Mouse (Mus musculus) right cerebral cortex, postnatal 10 days (tissue): ENCODE data around the gene Zfhx3.
A peak's percentile ranks its signal among the peaks of the same experiment; 100 is the strongest.

Source experiments
- DNase-seq, 2 experiments: peaks; one replicate each; pipeline ENCODE4 v3.0.0; 2021; ENCODE audit warnings: low spot score in 2 of 2

The Zfhx3 gene

DNA sequence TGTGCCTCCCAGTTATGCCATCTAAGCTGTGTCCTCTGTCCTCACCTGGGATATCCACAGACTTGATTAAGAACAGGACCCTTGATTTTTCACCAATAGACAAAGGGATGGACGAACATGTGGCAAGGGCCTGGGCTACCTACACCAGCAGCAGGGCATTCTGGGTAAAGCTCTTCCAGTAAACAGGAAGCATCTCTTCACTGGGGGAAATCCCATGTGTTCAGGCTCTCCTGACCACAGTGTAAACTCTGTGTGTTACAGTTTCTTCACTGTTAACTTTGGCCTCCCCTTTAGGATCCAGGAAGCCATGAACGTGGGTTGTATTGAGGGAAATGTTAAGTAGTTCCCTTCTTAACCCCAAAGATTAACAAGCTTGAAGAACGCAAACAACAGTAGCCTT is 906.0 kb downstream of the Zfhx3 start:
- no peak for DNase-seq

DNA sequence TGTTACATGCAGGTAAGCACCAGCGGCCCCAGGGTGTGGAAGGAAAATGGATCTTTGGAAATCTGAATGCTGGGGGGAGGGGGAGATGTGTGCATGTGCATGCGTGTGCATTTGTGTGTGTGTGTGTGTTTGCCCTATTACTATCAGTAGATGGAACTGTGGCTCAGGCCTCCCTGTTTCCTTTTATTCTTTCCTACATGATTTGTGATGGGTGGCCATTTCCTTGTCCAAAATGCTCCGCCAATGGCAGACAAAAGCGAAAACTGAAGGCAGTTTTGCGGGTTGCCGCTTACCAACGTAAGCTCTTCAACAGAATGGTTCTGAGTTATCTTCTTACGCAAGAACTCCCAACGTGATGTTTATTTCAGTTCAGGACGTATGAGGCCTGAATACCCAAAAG is 910.6 kb downstream of the Zfhx3 start:
- DNase-seq: no peak

DNA sequence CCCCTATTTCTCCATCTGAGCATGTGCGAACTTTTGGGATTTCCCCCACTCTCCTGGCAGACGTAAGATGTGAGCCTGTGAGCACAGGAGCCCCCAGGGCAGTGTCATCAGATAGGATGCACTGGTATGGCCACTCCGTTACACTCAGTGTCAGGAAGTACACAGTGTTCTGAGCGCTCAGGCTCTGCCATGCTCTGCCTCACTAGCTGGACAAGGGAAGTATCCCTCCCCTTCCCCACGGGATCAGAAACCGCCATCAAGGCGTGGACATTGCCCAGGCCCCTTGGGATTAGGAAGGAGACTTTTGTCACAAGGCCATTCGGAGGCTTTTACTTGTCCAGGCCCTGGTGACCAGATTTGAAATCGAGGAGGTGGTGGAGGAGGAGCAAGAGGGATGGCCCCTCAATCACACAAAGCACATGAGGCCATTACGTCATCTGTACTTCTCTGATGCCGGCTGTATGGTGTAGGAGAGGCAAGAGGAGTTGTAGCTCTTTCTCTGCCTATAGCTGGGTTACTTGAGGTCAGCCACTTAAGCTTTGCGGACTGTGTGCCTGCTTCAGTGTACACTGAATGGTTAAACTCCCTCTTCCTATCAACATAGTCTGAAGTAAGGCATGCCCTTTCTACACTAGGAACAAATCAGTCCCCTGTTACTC is 912.1 kb downstream of the Zfhx3 start:
- DNase-seq: no peak

DNA sequence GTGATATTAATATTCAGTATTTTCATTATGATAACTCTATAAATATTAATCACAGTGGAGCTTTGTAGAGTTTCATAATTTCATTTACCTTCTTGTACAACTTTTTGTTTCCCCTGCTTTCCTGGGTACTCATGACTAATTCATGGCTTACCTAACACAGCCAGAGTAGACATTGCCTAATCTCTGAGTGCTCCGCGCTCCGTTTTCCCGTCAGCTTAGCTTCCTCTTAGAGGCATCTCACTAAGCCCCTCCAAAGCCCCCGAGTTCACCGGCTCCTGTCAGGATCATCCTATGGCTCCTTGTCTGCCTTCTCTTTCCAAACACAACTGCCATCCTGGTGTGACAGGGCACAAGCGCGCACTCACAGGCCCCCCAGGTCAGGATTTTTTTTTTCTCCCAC is 916.6 kb downstream of the Zfhx3 start:
- DNase-seq: no peak

DNA sequence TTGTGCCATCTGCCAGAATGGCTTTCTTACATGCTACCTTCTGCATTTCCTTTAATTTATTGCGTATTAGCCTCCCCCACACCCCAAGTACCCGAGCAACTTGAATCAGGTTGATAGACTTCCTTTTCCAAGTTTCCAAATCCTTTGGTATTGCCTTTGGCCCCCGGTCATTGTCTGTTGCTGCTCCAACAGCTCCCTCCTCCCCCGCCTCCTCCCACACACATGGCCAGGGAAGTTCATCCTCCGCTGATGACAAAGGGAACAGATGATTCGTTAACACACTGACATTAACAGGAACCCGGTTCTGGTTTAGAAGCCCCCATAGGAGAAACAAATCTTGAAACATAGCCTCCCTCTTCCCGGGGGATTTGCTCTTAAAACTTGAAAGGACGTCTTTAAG is 917.5 kb downstream of the Zfhx3 start:
- no peak for DNase-seq

DNA sequence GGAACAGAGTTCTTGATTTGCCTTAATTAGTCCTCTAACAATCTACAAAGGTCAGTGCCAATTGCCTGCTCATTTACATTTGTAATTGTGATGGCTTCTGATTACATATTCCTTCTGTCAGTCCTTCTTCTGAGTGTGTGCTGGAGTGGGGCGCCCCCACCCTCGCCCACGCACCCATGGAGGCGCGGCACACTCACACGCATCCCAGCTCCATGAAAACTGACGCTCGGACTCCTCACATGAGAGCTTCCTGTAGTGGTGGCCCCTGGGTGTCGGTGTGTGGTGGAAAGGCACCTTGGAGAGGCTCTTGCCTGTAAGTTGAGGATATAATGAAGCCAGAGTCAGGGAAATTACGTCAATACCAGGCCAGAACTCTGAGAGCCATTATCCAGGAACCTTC is 921.0 kb downstream of the Zfhx3 start:
- DNase-seq: no peak

DNA sequence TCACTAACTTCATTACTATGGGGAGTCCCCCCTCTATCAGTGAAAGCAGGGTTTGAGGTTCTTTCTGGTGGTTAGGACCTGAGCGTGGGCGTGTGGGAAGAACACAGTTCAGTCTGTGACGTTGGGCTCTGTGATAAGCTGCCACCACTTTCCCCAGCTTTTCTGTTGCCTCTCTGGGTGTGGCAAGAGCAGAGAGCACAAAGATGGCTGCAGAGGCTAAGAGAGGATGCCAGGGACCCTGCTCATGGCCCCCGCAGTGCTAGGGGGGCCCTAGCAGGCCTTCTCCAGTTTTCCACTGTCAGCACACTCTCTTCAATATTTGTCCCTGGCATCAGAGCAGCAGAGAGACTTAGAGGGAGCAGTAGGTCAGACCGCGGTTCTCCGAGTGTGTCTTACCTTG is 924.0 kb downstream of the Zfhx3 start:
- DNase-seq: no peak

DNA sequence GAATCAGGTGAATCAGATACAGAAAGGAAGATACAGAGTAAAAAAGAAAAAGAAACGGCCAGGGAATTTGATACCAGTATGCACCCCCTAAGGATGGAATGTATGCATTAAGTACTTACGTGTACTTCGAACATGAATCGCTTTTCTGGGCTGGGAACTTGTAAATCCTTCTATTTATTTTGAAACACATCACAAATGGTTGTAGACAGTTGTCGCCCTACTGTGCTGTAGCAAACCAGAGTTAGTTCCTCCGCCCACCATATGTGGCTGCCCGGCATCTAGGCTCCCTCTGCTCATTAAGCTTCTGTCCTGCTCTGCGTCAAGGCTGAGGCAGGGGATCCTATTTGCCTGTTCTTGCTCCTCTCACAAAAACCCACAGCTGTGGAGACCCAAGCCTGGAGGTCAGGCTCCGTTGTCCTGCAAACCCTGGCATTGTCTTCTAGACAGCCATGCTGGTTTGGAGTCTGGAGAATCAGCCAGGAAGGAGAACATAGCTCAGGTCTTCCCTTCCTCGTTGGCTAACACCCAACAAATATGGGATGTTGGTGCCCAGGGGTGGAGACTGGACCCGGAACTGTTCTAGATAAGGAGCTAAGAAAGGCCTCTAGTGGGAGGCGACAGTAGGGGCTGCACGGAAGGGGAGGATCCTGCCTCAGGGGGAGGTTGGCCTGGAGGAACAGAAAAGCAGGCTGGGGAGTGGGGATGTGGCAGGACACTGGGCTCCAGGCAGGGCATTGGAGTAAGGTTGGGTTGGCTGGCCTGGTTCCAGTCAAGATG is 925.2 kb downstream of the Zfhx3 start:
- no peak for DNase-seq

DNA sequence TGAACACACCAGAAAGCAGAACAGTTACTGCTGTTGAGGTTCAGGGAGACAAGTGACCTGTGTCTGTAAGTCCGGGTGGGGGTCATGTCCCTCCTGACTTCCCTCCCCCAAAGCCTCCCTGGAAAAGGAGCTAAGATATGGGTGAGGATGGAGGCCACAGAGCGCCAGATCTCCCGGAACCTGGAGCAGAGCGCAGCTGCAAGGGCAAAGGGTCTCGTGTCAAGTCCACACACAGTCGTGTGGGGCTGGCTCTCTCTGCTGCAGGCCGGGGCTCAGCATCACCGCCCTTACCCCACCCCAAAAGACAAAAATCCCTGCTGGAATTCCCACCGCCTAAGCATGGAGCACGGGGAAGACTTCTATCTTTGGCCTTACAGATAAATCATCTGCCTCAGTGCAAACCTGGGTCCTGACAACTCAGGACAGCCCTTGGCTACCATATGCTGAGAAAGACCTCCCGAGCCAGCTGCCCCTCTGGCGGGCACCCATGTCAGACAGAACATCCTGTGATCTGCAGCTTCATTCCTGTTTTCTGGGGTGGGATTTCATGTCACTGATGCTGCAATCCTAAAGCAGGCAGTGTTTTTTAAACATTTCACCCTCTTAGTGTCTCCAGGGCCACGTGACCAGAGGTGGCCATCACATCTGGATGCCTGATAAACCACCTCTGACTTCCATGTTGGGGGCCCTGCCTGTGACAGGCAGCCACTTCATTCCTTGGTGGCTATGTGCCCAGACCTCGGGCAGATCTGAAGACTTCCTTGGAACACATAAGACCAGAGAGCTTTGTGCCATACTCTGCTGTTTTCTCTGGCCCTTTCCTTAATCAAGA is 926.0 kb downstream of the Zfhx3 start:
- no peak for DNase-seq

DNA sequence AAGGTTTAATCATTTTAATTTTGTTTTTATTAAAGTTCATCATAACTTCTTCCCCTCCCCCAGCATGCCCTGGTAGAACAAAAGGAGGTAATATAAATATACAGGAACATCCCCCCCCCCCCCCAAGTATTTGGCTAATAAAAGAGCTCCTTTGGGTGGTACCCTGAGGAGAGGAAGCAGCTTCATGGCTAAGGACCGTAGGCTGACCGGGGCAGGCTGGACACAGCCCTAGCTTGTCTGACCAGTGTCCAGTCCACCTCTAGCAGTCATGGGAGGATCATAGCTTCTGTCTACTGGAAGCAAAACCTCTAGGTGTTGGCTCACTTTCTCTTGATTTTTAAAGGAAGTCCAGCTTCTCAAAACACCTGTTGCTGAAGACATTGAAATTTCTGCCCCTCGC is 927.0 kb downstream of the Zfhx3 start:
- DNase-seq: no peak

DNA sequence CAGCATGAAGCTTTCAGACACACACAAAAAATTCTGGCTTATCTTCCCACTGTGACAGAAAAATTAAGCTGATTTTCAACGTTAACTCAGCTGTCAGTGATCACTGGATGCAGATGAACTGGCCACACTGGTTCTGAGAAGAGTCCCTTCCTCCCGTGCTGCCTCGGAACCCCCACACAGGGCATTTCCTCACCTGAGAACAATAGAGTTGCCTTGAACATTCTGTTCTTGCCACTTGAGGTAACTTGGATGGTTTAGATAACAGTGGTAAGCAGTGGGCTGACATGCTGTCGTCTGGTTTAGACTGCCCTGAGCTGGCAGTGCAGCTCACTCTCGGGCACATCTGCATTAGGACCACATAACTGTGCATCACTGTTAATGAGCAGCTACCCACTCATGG is 927.5 kb downstream of the Zfhx3 start:
- DNase-seq: no peak

DNA sequence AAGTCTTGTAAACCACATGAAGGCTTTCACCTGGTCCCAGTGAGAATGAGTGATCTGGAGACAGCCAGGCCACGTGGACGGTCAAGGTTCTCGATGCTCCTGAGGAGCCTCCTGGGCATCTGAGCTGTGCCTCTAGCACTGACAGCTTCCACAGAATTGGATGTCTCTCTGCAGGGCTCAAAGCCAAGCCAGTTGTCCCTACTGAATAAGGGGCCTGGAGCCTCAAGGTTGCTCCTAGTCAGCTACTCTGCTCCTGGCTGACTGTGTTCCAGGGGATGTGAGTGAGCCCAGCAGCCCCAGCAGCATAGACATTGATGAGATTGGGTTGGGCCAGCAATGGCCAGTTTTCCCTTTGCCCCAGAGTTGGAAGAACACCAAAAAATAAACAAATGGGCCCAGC is 927.9 kb downstream of the Zfhx3 start:
- no peak for DNase-seq

DNA sequence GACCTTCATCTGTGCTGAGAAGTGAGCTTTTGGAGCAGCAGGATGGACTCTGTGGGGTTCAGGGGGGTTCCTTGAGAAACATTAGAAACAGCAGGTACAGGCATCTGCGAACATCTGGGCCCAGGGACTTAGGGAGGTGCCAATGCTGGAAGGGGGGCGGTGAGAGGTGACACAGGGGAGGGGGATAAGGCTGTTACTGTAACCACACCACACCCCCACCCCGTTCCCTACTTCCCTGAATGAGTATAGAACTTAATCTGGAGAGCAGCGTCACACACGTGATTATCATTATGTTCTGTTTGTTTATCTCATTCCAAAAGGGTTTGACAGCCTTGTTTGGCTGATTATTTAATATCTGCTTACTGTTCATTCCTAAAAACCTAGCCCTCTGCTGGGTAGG is 933.3 kb downstream of the Zfhx3 start:
- DNase-seq: no peak

DNA sequence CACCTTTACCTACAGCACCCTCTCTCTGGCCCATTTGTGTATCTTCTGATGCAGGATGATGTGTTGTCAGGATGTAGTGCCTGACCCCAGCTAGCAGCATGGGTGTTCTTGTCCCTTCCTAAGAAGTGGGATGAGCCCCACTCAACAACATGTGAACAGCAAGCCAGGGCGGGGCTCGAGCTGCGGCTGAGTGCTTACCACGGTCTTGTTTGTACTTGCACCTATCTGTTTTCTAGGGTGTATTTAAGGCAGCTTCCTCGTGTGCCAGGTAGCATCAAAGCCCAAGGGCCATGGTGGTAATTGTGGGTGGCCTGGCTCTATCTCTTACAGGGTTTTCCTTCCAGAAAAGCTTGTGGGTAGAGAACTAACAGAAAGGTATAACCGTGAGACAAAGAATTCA is 937.7 kb downstream of the Zfhx3 start:
- no peak for DNase-seq

DNA sequence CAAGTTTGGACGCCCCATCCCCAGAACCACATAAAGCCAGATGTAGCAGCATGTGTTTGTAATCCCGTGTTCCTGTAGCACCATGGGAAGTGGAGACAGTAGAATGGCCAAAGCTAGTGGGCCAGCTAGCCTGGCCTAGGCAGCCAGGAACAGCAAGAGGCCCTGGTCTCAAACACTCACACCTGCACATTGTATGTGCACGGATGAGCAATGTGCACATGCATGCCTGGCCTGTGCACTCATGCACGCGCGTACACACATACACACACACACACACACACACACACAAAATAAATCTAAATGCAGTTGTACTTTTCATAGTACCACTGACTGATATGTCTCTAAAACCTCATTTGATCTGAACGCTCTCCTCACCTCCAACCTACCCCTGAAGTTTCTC is 938.9 kb downstream of the Zfhx3 start:
- no peak for DNase-seq

DNA sequence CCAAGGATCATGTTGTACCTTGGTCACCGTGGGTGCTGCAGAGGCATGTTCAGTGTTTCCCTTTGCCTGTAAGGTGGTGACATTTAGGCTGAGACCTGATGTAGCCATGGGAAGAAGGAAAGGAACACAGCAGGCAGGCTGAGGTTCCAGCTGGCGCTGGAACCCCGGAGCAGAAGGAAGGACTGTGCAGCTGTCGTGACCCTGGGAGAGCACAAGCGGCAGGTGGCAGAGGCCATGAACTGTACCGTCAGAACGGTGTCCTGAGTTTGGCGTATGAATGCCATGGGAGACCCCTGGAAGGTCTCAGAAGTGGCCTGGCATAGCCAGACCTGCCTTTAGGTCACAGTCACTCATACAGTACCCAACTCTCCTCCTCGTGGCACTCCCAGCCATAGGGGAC is 939.6 kb downstream of the Zfhx3 start:
- no peak for DNase-seq

DNA sequence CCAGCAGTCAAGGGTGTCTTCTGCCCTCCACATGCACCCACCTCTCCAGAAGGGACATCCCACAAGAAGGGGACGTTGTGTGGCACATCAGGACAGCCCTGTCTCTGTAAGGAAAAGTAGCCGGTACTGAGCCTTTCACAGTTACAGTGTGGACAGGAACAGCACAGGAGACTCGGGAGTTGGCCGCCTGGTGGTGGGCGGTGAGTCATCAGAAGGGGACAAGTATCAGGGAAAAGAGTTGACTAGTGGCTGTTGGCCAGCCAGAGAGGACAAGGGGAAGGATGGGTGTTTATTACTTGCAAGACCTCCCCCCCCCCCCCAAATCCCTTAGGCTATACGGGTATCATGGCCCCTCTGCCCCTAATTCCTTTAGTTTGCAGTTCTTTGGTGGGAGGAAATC is 940.9 kb downstream of the Zfhx3 start:
- no peak for DNase-seq

DNA sequence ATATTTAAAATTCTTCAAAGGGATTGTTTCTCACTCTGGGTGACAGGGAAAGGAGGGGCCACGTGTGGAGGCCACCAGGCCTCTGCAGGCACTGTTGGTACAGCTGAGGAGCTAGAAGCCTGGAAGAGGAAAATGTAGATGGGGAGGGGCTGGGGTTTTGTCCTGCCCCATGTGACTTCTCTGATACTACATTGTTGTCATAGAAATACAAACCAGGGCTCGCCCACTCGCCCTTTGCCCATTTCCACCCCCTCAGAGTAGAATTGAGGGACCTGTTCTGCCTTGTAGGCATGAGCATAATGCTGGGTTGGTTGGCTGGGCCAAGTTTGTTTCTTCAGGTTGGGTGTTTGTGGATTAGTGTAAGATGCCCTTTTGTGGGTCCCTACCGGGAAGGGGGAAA is 942.5 kb downstream of the Zfhx3 start:
- DNase-seq: no peak

DNA sequence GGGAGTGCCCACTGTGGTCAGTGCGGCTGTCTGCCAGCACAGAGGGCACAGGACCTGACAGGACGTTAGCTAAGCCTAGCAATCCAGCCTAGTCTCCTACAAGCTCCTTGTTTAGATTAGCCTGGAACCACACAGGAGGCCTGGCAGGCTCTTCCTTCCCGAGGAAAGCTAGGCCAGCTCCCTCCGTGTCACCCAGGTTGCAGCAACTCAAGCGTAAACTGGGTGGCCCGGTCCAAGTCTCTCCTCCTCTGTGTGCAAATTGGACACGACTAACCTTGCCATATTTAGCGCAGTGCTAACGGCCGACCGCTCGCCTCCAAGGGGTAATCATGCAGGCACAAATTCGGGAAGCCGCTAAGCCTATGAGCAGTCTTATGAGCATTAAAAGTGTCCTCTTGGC is 943.0 kb downstream of the Zfhx3 start:
- DNase-seq: no peak

DNA sequence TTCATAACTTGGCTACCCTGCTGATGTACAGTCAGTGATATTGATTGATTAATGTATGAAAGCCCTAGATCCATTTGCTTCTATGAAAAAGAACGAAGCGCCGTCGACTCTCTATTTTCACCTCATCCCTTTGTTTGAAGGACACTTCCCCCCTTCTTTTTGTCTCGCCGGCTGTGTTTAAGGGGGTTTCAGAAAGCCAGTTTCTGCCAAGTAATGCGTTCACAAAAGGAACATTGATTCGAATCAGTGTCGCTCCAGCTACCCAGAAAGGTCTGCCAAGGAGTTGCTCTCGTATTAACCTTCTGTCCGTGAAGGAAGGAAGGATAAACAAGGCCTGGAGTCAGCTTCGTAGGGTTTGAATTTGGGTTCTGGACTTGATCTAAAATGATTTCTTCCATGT is 943.4 kb downstream of the Zfhx3 start:
- DNase-seq: no peak

DNA sequence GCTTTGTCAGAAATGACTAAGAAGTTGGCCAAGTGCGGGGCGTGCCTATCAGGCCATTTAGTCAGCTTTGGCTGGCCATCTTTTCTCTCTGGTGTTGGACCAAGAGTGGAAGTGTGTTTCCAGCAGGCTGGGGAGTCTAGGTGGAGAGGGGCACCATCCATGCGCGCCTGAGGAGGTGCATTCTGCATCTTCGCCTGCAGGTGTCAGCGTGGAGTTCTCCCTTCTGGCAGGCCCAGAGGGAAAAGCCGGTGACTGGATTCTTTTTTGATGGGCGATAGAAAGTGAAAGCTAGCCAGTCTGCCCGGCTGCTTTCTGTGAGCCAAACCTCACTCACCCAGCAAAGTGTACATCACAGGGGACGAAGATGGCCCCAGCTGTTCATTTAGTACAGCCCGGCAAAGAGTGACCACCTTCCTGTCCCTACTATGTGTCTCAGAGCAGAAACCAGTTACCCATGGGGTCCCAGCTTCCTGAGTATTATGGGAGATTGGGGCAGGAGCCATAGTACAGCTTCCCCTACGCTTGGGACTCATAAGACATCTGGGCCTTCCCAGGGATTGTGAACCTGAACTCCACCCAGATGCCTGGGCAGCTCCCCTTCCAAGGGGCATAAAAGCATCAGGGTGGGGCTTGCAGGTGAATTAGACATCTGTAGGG is 944.3 kb downstream of the Zfhx3 start:
- peak; percentile 85 to 89 for DNase-seq

DNA sequence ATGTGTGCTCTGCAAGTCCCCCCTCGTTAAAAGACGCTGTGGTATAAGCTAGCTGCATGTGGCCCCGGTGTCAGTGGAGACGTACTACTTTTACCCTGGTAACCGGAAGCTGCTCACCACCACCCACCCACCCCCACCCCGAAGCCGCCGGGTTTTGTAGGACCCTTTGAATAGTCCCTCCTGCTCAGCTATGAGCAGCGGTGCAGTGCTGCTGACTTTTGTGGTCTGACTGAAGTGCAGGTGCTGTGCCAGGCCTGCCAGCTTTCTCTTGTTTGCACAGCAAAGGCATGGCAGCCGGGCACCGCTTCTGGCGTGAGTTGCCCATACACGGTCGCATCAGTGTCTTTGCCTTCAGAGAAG is 944.8 kb downstream of the Zfhx3 start:
- no peak for DNase-seq
